Mouse (Mus musculus) layer of hippocampus, postnatal 14 days (tissue): ENCODE measurements at regions not wholly inside any gene's neighbourhood (a gene's known extent, or its start where the extent isn't known, plus 50 kb on each side); places are given as distances from the start of the nearest gene placed in this dataset.

Source experiments
- DNase-seq, 2 experiments: peaks; one replicate each; pipeline ENCODE4 v3.0.0; 2021 to 2022; ENCODE audit warnings: low spot score in 2 of 2, mixed read lengths in 1 of 2

DNA sequence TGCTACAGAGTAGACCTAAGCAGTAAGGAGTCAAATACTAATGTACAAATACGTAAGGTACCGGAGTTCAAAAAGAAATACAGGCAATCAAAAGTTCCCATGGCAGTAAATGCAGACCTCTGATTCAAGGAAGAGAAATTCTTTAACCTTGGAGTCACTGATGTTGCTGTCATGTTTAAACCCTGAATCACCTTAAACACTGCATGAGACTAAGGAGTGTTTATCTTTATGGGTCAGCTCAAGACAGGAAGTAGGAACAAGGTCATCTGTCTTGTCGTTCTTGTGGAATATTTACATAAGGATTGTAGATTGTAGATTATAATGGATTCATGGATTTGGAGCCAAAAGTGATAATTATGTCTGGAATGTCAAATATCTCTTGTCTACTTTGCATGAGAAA lies 1708.7 kb upstream of the Slc10a2 start:
- DNase-seq: no peak

DNA sequence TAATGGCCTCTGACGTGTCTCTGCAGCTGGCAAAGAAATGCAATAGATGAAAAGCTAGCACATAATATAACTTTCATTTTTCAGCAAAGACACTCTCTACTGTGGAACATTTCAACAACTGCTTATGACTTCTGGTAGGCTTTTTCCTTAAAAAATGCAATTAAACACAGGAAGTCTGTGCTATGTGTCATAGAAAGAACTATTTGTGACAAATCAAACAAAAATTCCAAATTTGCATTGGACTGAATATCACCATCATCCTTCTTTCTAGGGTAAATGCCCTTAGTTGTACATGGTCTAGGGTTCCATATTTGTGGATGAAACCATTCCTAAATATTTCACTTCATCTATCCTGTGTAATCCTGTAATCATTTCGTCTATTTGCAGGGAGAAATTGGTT lies 1702.0 kb upstream of the Slc10a2 start:
- DNase-seq: no peak

DNA sequence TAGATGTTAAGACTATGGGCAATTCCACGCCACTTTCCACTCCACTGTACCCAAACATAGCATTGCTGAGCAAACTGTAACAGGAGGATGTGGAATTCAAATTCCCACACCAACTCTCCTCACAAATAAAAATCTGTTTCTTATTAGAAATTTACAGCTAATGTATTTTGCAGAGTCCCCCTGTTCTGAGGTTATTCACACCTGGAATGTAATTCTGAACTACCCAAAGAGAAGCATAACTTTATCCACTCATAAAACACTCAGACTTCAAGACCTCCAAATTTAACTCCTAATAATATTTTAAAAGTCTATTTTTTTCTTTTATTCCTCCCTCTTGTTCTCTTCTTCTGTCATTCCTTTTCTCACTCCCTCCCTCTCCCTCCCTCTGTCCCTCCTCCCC lies 1698.0 kb upstream of the Slc10a2 start:
- DNase-seq: no peak

DNA sequence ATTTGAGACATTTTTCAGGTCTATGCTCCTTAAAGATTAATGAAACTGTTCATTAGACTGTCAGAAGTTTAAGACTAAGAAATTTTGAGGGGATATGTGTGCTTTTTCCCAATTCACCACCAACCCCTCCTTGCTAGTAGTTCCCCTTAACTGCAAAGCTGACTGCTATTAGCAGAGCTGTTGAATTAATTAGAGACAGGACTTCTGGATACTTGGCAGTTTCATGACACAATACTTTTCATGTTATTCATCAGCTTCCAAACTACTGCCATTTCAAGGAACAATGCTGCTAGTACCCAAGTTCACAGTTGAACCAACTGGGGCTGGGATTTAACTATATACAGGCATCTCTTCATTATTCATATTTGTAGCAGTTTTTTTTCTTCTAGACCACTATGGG lies 1695.9 kb upstream of the Slc10a2 start:
- no peak for DNase-seq

DNA sequence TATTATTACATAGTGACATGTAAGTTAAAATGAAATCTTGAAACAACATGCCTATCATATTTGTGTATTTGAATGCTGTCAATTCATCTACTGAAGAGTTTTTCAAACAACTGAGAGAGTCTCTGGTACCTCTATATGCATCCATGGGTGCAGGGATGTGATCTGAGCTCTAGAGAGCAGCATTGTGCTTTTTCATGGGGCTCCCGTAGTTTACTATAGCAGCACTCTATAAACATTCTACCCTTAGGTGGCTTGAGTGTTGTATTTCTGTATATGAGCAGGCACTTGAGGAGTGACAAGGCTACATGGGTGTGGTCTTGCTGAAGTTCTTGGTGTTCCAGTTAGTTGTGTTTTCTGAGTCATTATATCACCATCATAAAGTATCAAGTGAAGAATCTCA lies 1683.9 kb upstream of the Slc10a2 start:
- DNase-seq: no peak

DNA sequence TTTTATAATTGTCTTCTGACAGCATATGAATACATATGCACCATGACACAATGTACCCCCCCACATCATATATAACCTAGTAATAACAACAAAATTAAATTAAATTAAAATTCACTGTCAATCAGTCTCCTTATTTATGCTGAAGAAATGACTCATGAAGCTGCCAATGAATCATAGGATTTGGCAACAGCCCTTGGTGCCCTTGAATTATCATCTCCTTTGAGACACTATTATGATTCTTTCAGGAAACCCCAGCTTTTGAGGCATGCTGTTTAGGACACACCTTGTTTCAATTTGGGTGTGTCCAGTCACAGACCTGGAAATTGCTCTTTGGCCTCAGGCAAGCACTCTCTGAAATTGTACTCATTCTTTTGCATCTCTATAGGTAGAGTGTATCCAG lies 1675.8 kb upstream of the Slc10a2 start:
- no peak for DNase-seq

DNA sequence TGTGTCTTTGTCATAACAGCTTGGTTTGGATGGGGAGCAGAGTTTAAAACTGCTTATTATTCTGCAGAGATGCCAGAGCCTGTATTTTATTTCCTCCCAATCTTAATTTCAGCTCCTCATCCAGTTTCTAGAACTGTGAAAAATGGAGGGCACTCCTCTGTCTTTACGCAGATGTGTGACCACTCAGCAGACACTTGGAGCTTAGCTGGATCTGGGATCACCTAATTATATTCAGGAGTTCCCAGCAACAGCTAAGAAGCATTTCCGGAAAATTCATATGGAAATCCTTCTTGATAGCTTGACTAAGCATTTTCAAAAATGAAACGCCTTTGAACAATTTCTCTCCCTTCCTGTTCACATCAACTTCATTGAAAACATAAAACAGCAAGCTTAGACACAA lies 1670.0 kb upstream of the Slc10a2 start:
- no peak for DNase-seq

DNA sequence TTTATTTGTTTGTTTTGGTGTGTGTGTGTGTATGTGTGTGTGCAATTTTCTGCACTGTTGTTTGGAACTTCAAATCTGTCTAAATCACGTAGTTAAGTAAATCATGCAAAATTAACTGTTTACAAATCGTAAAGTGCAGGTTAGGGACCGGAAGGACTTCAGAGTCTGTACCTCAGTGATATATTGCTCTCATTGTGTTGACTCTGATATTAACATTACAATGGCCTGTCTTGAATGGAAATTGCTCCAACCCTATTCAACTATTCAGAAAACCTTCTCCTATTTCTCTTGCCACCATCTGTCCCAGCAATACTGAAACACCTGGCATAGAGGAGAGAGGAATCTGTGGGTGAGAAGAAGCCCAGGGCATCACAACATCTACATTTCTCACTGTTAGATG lies 1624.4 kb upstream of the Slc10a2 start:
- no peak for DNase-seq

DNA sequence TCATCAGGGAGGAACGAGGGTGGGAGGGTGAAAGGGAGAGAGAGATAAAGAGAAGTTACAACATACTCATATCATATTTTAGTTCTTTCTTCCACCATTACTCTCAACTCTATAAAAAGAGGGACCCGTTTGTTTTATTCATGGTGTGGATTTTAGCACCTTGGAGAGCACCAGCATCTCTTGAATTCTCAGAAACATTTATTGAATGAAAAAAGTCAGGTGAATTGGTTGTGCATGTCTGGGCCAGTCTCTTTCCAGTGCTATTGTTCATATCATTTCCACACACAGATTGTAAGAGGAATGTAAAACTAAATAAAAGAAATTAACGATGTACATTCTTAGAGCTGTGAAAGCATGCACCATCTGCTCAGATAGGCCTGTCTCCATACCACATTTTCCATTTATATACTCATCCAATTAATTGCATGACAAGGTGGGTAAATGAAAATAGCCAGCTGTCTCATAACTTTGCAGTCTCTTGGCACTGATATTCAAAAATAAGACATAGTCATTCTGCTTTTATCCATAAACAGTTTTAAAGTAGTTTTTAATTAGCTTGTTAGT lies 1603.8 kb upstream of the Slc10a2 start:
- DNase-seq: peak in 1 of 2 experiments; percentile 7

DNA sequence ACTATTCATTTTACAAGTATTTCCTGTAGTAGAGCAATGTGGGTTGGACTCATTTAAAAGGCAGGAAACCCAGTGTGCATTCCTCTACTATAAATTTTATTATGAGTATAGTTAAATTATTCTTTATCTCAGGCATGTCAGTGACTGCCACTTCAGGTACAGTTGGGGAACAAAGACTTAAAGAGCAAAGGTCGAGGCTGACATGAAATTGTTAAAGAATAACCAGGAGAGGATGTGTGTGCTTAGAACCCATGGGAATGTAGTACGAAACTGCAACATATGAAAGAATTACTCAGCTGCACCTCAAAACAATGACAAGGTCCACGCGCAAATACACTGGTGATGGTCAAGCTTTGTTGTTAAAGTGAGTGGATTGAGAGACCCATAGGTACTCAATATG lies 1583.4 kb upstream of the Slc10a2 start:
- DNase-seq: no peak

DNA sequence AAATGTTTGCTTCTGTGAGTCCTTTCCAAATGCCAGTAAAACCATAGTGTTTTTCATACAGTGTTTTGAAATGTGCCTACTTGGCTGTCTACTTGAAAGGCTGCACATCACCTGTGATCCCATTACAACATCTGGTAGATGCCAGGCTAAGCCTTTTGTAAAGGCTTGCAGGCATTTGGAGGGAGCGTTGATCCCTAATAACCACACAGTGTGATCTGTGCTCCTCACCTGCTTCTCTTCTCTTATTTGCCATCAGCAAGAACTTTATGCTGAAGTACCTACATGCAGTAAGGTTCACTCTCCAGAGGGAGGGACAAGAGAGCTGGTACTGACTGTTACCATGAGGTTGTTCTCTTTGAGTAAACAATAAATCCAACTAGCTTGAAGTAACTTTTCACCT lies 1553.7 kb upstream of the Slc10a2 start:
- no peak for DNase-seq

DNA sequence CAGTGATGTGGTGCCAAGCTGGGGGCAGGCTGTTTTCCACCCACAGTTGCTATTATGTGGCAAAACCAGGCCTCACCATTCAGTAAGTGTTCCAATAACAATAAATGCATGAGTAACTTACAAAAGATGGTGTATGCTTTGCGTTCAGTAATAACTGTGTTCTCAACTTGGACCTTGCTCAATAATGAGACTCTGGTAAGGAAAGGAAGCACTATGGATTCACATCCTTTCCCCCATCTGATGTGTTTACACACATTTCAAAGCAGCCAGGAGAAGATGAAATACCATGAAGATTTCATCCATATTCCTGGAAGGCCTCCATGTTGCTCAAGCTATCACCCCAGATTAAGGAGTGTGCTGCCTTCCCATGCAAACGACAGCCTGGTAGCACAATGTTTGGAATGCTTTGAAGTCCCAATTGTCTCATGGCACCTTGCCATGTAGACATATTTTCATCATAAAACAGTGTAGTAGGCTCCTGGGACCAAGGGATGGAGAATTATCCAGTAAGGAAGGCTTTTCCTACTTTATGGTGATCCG lies 1552.4 kb upstream of the Slc10a2 start:
- no peak for DNase-seq

DNA sequence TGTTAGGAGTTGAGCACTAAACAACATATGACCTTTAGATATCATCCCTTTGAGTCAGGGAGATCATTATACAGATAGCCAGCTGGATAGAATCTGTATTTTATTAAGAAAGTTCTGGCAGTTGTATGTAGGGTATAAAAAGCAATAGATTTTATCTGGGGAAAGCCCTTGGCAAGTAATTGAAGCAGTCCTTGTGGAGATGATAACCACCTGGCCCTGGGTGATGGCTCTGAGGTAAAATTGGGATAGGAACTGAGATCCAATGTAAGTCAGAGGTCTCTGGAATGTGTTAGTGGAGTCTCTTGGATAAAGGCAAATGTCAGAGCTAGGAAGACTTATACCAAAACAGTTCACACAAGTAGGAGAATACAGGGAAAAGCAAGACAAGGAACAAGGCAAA lies 1547.0 kb upstream of the Slc10a2 start:
- DNase-seq: no peak

DNA sequence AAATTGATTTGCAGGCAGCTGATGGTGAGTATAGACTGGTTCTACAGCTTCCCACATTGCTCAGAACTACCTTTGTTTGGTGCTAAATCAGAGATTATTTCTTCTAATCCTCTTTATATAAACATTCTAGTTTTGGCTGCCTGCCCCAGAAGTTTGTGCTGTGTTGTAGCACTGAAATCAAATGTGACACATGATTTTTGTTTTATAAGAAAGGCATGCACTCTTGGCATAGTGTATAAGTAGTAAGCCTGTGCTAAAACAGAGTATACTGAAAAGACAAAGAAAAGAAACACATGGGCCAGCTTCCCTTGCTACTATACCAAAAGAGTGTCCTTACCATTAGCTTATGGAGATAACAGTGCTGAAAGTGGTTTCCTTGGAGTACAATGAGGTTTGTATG lies 1542.9 kb upstream of the Slc10a2 start:
- DNase-seq: no peak

DNA sequence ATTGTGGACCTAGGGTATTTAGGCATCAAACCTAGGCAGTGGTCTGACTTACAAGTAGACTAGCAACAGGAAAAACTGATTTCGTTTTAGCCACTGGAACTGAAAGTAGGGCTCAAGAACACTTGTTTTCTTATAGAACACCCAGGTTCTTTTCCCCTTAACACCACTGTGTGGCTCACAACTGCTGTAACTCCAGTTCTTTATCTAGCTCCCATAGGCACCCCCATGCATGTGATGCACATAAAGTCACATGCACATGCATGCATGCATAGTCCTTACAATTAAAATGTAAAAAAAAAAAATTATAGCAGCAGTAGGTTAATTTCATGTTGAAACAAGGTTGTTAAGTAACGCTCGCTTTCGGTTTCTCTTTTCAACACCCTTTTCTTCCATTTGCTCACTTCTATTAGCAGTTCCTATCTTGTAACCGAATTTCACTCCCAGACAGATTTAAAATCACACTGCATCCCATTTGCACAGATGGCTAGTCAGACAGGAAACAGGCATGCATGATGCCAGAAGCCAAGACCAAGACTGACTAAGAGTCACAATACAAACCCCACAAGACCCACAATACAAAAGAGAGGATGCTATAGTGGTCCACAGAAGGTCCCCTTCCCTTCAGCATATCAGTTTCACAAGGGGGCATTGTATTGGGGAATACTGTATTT lies 1540.3 kb upstream of the Slc10a2 start:
- peak in 1 of 2 experiments; percentile 4 for DNase-seq

DNA sequence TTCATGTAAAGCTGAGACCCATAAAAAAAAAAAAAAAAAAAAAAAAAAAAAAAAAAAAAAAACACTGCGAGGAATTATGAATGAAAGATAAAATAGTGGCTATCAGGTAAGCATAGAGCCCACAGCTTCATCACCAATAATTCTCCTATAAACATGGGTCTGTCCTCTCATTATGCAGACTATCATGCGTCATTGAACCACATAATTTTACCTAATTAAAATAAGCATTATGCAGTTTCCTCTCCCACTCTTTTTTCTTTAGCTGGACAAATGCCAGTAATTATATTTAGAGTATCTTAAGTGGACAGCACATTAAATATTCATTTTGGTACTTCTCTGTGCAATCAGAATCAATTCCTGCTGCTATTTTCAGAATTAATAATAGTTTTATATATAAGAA lies 1539.2 kb upstream of the Slc10a2 start:
- no peak for DNase-seq

DNA sequence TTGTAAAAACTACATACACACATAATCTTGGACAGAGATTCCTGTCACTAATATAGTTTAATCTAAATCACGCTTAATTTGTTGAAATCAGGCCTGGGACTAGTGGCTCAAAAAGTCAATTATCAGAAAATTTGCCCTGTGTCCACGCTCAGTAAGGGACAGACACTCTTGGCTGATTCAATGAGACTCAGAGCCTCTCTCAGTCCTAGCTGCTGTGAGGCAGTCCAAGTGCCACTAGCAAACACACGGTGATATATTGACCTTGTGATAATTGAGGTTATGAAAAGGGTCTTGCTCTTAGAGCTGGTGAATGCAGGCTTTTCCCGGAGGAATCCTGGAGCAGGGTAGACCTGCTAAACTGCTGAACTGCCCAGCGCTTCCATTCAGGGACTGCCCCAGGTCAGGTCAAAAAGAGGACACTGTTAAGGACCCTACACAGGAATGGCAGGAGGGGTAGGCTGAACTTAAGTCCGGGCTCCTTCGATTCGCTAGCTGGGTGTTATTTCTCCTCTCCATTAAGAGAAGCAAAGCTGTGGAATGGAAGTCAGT lies 1521.9 kb upstream of the Slc10a2 start:
- no peak for DNase-seq

DNA sequence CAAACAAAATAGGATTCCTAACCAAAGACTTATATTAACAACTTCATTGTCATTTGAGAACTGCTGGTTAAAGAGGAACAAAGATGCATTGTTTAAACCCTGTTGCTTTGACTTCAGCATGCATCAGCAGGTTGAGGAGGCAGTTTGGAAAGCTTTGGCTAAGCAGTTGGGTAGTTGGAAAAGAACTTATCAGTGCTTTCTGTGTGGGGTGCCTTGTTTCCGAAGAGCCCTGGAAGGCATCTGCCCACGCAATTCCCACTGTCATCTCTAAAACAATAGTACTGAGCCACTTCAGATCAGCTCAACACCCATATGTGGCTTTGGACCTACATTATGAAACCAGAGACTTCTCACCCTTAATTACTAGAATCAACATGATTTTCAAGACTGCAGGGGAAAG lies 1503.7 kb upstream of the Slc10a2 start:
- DNase-seq: no peak

DNA sequence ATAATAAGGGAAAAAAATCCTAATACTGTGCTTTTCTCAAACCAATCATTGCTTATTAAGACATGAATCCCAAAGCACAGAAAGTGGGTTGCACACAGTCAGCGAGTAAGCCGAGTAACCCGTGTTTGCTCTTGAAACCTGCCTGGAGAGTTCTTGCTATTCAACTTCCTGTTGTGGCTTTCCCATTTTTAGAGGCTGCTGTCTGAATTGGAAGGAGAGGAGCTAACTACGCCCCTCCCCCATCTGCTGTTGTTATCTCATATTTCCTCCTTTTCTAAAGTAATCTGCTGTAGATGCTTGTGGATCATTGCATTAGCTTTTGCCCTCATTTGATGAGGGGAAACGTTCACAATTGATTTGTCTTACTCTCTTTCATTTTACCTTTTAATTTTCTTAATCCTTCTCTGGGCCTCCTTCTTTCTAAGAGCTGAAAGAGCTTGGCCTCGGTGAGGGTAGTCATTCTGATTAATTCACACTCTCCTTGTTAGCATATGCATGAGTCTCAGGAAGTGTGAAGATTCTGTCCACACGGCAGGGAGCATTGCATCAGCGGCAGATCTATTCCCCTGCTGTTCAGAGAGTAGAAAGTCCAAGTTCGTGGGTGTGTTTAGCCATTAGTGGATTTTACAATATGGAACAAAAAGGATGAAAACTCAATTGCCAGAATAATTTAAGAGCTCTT lies 1501.8 kb upstream of the Slc10a2 start:
- peak in 1 of 2 experiments; percentile 31 for DNase-seq

DNA sequence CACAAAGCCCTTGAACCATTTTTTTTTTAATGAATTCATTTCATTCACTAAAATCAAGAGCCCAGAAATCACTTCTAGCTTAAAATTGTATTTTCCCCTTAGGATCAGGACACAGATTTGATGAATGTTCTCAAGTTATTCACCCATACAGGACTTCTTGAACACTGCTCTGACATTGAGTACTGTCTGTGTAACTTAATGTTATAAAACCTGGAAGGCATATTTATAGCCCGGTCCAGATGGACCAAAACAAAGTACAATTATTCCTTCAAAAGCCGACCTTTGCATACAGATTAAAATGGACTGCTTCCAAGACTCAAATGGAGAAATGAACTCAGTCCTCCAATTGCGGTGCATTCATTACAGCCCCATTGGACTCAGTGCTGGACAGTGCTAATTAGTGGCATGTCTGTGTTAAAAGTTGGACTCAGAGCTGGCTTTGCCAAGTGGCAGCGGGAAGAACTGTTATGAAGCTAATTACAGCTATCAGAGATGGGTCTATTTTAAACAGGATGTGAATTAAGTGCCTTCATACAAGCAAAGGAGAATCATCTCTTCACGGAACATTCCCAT lies 1499.2 kb upstream of the Slc10a2 start:
- DNase-seq: peak; percentile 9 to 77

DNA sequence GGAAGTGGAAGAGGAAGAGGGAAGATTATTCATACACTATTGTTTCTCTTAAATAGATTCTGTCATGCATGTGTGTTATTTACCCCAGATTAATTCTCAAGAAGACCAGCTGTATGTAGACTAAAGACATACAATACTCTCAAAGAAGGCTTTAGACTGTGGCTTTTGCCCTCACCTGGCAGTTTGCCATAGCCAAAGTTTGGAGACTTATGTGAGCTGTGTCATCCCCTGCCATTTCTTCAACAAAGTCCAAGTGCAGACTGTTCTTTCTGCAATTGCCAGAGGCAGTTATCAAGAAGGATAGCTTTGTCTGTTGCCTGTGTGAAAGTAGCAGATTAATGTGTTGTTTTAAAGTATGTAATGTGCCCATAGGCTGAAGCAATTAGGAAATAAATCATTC lies 1485.0 kb upstream of the Slc10a2 start:
- DNase-seq: no peak
